20 mouse cellular contexts compared by ENCODE assay signal in the genomic region with DNA sequence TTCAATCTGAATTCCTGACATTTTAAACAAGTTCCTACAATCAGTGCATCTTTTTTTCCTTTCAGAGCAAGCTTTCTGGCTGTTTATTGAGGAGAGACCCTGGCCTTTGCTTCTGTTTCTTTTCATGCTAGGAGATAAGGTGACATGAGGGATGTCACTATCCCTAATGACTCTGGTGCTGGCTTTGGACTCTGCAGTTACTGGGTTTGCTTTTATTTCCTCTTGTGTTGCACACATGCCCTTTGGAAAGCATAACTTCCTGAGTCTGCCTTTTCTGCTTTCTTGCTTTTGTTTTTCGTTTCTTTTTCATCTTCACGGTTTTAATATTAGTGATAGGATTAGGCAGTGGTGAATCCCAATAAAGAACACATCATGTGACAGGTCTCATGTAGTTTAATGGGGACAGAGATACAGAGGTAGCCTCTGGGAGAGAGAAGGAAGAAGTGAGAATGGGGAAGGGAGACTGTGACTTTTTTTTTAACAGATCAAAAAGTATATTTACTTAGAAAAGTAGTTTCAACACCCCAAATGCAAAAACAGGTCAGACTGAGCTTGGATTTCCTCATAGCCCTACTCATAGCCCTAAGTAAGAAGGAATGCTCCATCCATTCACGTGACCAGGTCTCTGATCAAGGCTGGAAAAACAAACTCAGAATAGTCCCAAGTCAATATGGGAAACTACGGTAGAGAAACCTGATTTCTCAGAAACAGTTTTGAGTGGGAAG.
"Had no signal": no experiment of that assay in that cellular context is flagged by ENCODE, and none has a peak within 500 bp of the region (broad histone marks: within the 10 kb centered on the region; RNA-seq: fewer than 3 reads in every experiment).

No protein-coding gene starts in this region.

- H3K9me3 ChIP-seq: liver, embryonic 12.5 days; liver, embryonic 15.5 days; lung, embryonic 15.5 days; midbrain, embryonic 10.5 days; midbrain, embryonic 13.5 days had no signal

- H3K4me1 ChIP-seq: liver, embryonic 12.5 days; liver, embryonic 15.5 days; lung, embryonic 15.5 days; megakaryocyte, embryonic 14.5 days; midbrain, embryonic 10.5 days; midbrain, embryonic 13.5 days had no signal

- H3K27me3 ChIP-seq: liver, embryonic 12.5 days; liver, embryonic 15.5 days; lung, embryonic 15.5 days; megakaryocyte, embryonic 14.5 days; midbrain, embryonic 13.5 days had no signal

- H3K9ac ChIP-seq: liver, embryonic 12.5 days; liver, embryonic 15.5 days; lung, embryonic 15.5 days; midbrain, embryonic 13.5 days had no signal

- H3K4me2 ChIP-seq: liver, embryonic 12.5 days; liver, embryonic 15.5 days; lung, embryonic 15.5 days; midbrain, embryonic 13.5 days had no signal

- H3K27ac ChIP-seq: kidney, postnatal 0 days; layer of hippocampus, adult 2 months; left cerebral cortex, adult 2 months; liver, embryonic 12.5 days; liver, embryonic 15.5 days; lung, embryonic 15.5 days; midbrain, embryonic 10.5 days; midbrain, embryonic 13.5 days; stomach, postnatal 0 days had no signal

- ATAC-seq: liver, embryonic 12.5 days; midbrain, embryonic 13.5 days; midbrain, embryonic 16.5 days had no signal

- H3K4me3 ChIP-seq: layer of hippocampus, adult 2 months; left cerebral cortex, adult 2 months; liver, embryonic 12.5 days; liver, embryonic 15.5 days; lung, embryonic 15.5 days; megakaryocyte, embryonic 14.5 days; midbrain, embryonic 10.5 days; midbrain, embryonic 13.5 days had no signal

- H3K36me3 ChIP-seq: liver, embryonic 12.5 days; liver, embryonic 15.5 days; lung, embryonic 15.5 days; midbrain, embryonic 10.5 days; midbrain, embryonic 13.5 days had no signal

- DNase-seq: kidney, adult 2 months; kidney, postnatal 25 days; layer of hippocampus, adult 9-11 months; layer of hippocampus, postnatal 36 days; right cerebral cortex, postnatal 14 days; right cerebral cortex, postnatal 4 days; thymus, adult 2 months; thymus, postnatal 14 days; thymus, postnatal 4 days had no signal
